Mouse (Mus musculus): ENCODE data around the gene Enah. TPM values are rescaled to one million over a fixed set of nuclear protein-coding genes. Genes with fewer than 3 reads are reported as not detected.

Gene Enah
- polyA plus RNA-seq, 1 experiment from 2014 or later, result 22.2 TPM

- H3K9ac ChIP-seq, result no peak overlapping the region
- no peaks in the 10 kb centered on the region for H3K27me3 ChIP-seq (ENCODE audit: insufficient read depth, low read length)
- 60% methylated on average over 5 of the region's 5 CpGs for WGBS
- no peaks in the 10 kb centered on the region for H3K9me3 ChIP-seq (ENCODE audit: low read depth, low read length)
- no peak overlapping the region for H3K4me3 ChIP-seq (ENCODE audit: low read depth, low read length)
- H3K36me3 ChIP-seq (ENCODE audit: insufficient read depth), result no peaks in the 10 kb centered on the region
- H3K4me2 ChIP-seq, result no peak overlapping the region
- no peak for ATAC-seq (ENCODE audit: insufficient read depth)
- no peaks in the 10 kb centered on the region for H3K4me1 ChIP-seq (ENCODE audit: insufficient read depth)
- H3K27ac ChIP-seq (ENCODE audit: low read depth), result no peak overlapping the region
- DNase-seq, result no peak
- no peak for TF ChIP-seq CTCF (IDR thresholded peaks at IDR 0.05; ENCODE audit: low read depth)
These were observed 40.0 kb upstream of the Enah start for GRCm38 (mm10) chr1:182059806-182060205.

DNA sequence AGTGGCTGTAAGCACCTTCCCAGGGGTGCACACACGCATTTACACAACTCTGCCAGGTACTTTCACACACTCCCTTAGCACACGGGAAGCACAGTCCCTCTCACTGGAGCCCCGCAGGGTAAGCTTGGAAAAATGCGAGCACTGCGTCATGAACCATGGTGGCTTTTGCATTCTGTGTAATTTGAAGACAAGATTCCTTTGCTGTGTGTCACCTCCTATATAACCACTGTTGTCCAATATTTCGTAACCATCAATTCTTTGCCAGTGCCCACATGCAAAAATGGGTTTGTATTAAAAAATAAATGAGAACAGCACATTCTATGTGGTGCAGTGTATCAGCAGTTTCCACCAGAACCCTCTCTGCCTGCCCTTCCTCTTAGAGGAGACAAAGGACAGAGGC lies 38.2 kb upstream of the Enah start:
- DNase-seq, result no peak
- 76% methylated on average over 6 of the region's 6 CpGs for WGBS
- H3K27ac ChIP-seq (ENCODE audit: low read depth), result no peak overlapping the region
- H3K36me3 ChIP-seq (ENCODE audit: insufficient read depth), result no peaks in the 10 kb centered on the region
- H3K27me3 ChIP-seq (ENCODE audit: insufficient read depth, low read length), result no peaks in the 10 kb centered on the region
- ATAC-seq (ENCODE audit: insufficient read depth), result no peak
- H3K9ac ChIP-seq, result no peak overlapping the region
- TF ChIP-seq CTCF (IDR thresholded peaks at IDR 0.05; ENCODE audit: low read depth), result no peak
- no peak overlapping the region for H3K4me2 ChIP-seq
- peaks cover 4% of the 10 kb centered on the region; the same call in 1 of the 2 replicates for H3K4me1 ChIP-seq (ENCODE audit: insufficient read depth)
- H3K9me3 ChIP-seq (ENCODE audit: low read depth, low read length), result no peaks in the 10 kb centered on the region
- H3K4me3 ChIP-seq (ENCODE audit: low read depth, low read length), result no peak overlapping the region

- Histone ChIP-seq H3K4me1 (ENCODE audit: insufficient read depth) (peaks cover 7% of the 10 kb centered on the region; the same call in 1 of the 2 replicates), H3K36me3 (ENCODE audit: insufficient read depth) (no peaks in the 10 kb centered on the region), H3K27me3 (ENCODE audit: insufficient read depth, low read length) (no peaks in the 10 kb centered on the region), H3K9me3 (ENCODE audit: low read depth, low read length) (no peaks in the 10 kb centered on the region), H3K4me2 (no peak overlapping the region), H3K9ac (no peak overlapping the region), H3K4me3 (ENCODE audit: low read depth, low read length) (no peak overlapping the region), H3K27ac (ENCODE audit: low read depth) (no peak overlapping the region)
- peak; percentile 12 for DNase-seq
- WGBS, result 25% methylated on average over 9 of the region's 9 CpGs
- no peak for ATAC-seq (ENCODE audit: insufficient read depth)
- TF ChIP-seq CTCF (IDR thresholded peaks at IDR 0.05; ENCODE audit: low read depth), result no peak
These were observed 35.3 kb upstream of the Enah start for GRCm38 (mm10) chr1:182055122-182055521.

- Histone ChIP-seq H3K27me3 (ENCODE audit: insufficient read depth, low read length) (no peaks in the 10 kb centered on the region), H3K36me3 (ENCODE audit: insufficient read depth) (no peaks in the 10 kb centered on the region), H3K4me2 (no peak overlapping the region), H3K4me3 (ENCODE audit: low read depth, low read length) (no peak overlapping the region), H3K9me3 (ENCODE audit: low read depth, low read length) (no peaks in the 10 kb centered on the region), H3K9ac (no peak overlapping the region), H3K27ac (ENCODE audit: low read depth) (no peak overlapping the region), H3K4me1 (ENCODE audit: insufficient read depth) (peaks cover 7% of the 10 kb centered on the region; the same call in 1 of the 2 replicates)
- no peak for DNase-seq
- no peak for TF ChIP-seq CTCF (IDR thresholded peaks at IDR 0.05; ENCODE audit: low read depth)
- ATAC-seq (ENCODE audit: insufficient read depth), result no peak
- 76% methylated on average over 6 of the region's 6 CpGs for WGBS
These were observed 34.9 kb upstream of the Enah start for GRCm38 (mm10) chr1:182054651-182055050.

DNA sequence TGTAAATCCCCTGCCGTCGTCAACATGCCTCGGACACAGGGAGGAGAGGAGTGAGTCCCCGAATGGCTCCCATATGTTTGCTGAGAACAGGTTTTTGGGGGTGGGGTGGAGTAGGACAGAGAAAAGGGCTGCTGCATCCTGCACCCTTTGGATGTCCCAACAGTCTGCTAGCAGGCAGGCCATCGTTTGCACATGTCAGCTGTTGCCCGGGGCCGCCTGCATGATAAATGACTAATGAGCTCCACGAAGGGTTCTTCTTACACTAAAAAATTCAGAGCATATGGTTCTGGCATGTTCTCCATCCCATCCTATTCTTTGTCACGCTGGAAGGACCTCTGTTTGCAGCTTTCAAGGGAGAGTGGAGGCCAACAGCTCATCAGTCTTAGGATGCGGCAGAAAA lies 33.2 kb upstream of the Enah start:
- peak overlapping the region; percentile 18; the same call in 1 of the 2 replicates for H3K4me2 ChIP-seq

GRCm38 (mm10) chr1:182052385-182052784 lies 32.6 kb upstream of the Enah start:
- H3K9ac ChIP-seq, result no peak overlapping the region
- no peak overlapping the region; the same call in 1 of the 2 replicates for H3K4me2 ChIP-seq
- H3K27ac ChIP-seq (ENCODE audit: low read depth), result no peak overlapping the region
- H3K4me1 ChIP-seq (ENCODE audit: insufficient read depth), result peaks cover 7% of the 10 kb centered on the region; the same call in 1 of the 2 replicates
- H3K9me3 ChIP-seq (ENCODE audit: low read depth, low read length), result no peaks in the 10 kb centered on the region
- H3K27me3 ChIP-seq (ENCODE audit: insufficient read depth, low read length), result no peaks in the 10 kb centered on the region
- no peak overlapping the region for H3K4me3 ChIP-seq (ENCODE audit: low read depth, low read length)
- no peak for ATAC-seq (ENCODE audit: insufficient read depth)
- no peak for TF ChIP-seq CTCF (IDR thresholded peaks at IDR 0.05; ENCODE audit: low read depth)
- peak; percentile 25 for DNase-seq
- WGBS, result 50% methylated on average over 7 of the region's 7 CpGs
- no peaks in the 10 kb centered on the region for H3K36me3 ChIP-seq (ENCODE audit: insufficient read depth)

More for the DNA sequence above, 33.2 kb upstream of the Enah start:
- H3K9me3 ChIP-seq (ENCODE audit: low read depth, low read length), result no peaks in the 10 kb centered on the region
- H3K27ac ChIP-seq (ENCODE audit: low read depth), result no peak overlapping the region
- peak; percentile 86 for ATAC-seq (ENCODE audit: insufficient read depth)
- H3K4me1 ChIP-seq (ENCODE audit: insufficient read depth), result peaks cover 7% of the 10 kb centered on the region; the same call in 1 of the 2 replicates
- no peaks in the 10 kb centered on the region for H3K27me3 ChIP-seq (ENCODE audit: insufficient read depth, low read length)
- no peak for TF ChIP-seq CTCF (IDR thresholded peaks at IDR 0.05; ENCODE audit: low read depth)
- DNase-seq, result peak; percentile 74
- no peak overlapping the region for H3K9ac ChIP-seq
- WGBS, result 24% methylated on average over 10 of the region's 10 CpGs
- no peak overlapping the region for H3K4me3 ChIP-seq (ENCODE audit: low read depth, low read length)
- no peaks in the 10 kb centered on the region for H3K36me3 ChIP-seq (ENCODE audit: insufficient read depth)

DNA sequence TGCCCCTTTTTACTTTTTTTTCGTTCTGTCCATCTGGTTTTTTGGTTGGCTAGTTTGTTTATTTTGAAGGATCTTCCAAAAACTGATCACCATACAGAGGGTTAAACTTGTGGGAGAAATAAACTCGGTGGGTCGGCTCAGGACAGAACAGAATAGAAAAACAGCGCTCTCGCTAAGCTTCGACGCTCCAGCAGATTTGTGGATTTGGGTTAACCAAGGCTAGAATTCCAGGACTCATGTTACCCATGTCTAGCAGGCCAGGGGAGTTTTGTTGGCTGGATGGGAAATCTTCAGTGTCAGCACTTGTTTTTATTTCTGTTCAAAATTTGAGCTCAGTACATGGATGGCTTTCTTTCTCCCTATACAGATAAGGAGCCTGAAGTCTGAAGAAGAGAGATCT lies 30.0 kb upstream of the Enah start:
- H3K9me3 ChIP-seq (ENCODE audit: low read depth, low read length), result no peaks in the 10 kb centered on the region
- no peaks in the 10 kb centered on the region for H3K36me3 ChIP-seq (ENCODE audit: insufficient read depth)
- H3K4me3 ChIP-seq (ENCODE audit: low read depth, low read length), result no peak overlapping the region
- no peak for DNase-seq
- no peaks in the 10 kb centered on the region for H3K27me3 ChIP-seq (ENCODE audit: insufficient read depth, low read length)
- H3K4me2 ChIP-seq, result no peak overlapping the region
- peaks cover 7% of the 10 kb centered on the region; the same call in 1 of the 2 replicates for H3K4me1 ChIP-seq (ENCODE audit: insufficient read depth)
- no peak for TF ChIP-seq CTCF (IDR thresholded peaks at IDR 0.05; ENCODE audit: low read depth)
- no peak overlapping the region for H3K27ac ChIP-seq (ENCODE audit: low read depth)
- WGBS, result 60% methylated on average over 7 of the region's 7 CpGs
- no peak overlapping the region for H3K9ac ChIP-seq
- no peak for ATAC-seq (ENCODE audit: insufficient read depth)
